19 mouse cellular contexts compared by ENCODE assay signal in the genomic region with DNA sequence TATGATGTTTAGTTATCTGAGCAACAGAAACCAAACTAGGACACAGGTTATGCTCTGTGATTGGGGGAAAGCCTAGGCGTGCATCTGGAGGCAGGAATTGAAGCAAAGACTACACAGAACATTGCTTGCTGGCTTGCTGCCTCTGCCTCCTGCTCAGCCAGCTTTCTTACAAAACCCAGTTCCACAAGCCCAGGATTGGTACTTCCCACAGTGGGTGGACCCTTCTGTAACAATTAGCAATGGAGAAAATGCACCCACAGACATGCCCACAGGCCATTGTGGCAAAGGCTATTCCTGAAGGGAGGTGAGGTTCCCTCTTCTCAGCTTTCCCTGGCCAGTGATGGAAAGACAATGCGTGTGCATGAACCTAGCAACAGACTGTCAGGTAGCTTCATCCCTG. TPM values are rescaled to one million over a fixed set of nuclear protein-coding genes. Genes with fewer than 3 reads are reported as not detected.
DNase-seq lines count a peak whose midpoint lies in the region; ATAC-seq and TF ChIP-seq lines count a peak whose summit lies in the region.
"Had no signal": no experiment of that assay in that cellular context is flagged by ENCODE, and none has a peak within 500 bp of the region (broad histone marks: within the 10 kb centered on the region; RNA-seq: fewer than 3 reads in every experiment).

No protein-coding gene starts in this region.

- TF ChIP-seq CTCF in hindbrain, postnatal 0 days (IDR thresholded peaks at IDR 0.05; ENCODE audit: low read depth), result no peak
- no peak for TF ChIP-seq CTCF in intestine, postnatal 0 days (IDR thresholded peaks at IDR 0.05; ENCODE audit: low read depth)

- H3K36me3 ChIP-seq in hindbrain, postnatal 0 days (ENCODE audit: insufficient read depth, low read length), result no peaks in the 10 kb centered on the region; the same call in 1 of the 2 replicates
- H3K36me3 ChIP-seq in hindbrain, embryonic 16.5 days (ENCODE audit: control insufficient read depth, insufficient read depth, low read length), result no peaks in the 10 kb centered on the region
- no peaks in the 10 kb centered on the region for H3K36me3 ChIP-seq in intestine, postnatal 0 days (ENCODE audit: control insufficient read depth, insufficient read depth)
- H3K36me3 ChIP-seq: forebrain, embryonic 15.5 days; G1E; heart, embryonic 12.5 days; kidney, embryonic 15.5 days; limb, embryonic 15.5 days had no signal

- no peak overlapping the region for H3K9ac ChIP-seq in hindbrain, postnatal 0 days (replicated peaks; ENCODE audit: low read length)
- H3K9ac ChIP-seq in hindbrain, embryonic 16.5 days (ENCODE audit: low read depth, low read length), result no peak overlapping the region
- H3K9ac ChIP-seq in intestine, postnatal 0 days (ENCODE audit: low read depth, low read length), result no peak overlapping the region
- H3K9ac ChIP-seq: forebrain, embryonic 15.5 days; heart, embryonic 12.5 days; kidney, embryonic 15.5 days; limb, embryonic 15.5 days had no signal

- H3K4me1 ChIP-seq in hindbrain, postnatal 0 days (ENCODE audit: insufficient read depth, low read length), result no peaks in the 10 kb centered on the region; the same call in 1 of the 2 replicates
- H3K4me1 ChIP-seq in hindbrain, embryonic 16.5 days (ENCODE audit: control insufficient read depth, insufficient read depth, low read depth, low read length), result peaks cover 3% of the 10 kb centered on the region
- H3K4me1 ChIP-seq in intestine, postnatal 0 days (replicated peaks; ENCODE audit: control insufficient read depth, insufficient read depth, low read length), result no peaks in the 10 kb centered on the region

- intact Hi-C loops in gastrocnemius, postnatal 14 days (cut with DNase I; ENCODE audit: low total_unique reads), result no loop called here

- 80% methylated on average over 2 of the region's 2 CpGs for WGBS in hindbrain, postnatal 0 days
- 86% methylated on average over 2 of the region's 2 CpGs for WGBS in hindbrain, embryonic 16.5 days
- WGBS in intestine, postnatal 0 days, result 81% methylated on average over 2 of the region's 2 CpGs

- no peak for ATAC-seq in hindbrain, postnatal 0 days
- ATAC-seq in hindbrain, embryonic 16.5 days, result no peak
- ATAC-seq in intestine, postnatal 0 days, result no peak
- ATAC-seq: forebrain, embryonic 15.5 days had no signal

- H3K27me3 ChIP-seq in hindbrain, postnatal 0 days (ENCODE audit: insufficient read depth, low read length), result no peaks in the 10 kb centered on the region
- no peaks in the 10 kb centered on the region for H3K27me3 ChIP-seq in hindbrain, embryonic 16.5 days (replicated peaks; ENCODE audit: control insufficient read depth, insufficient read depth, low read length)
- H3K27me3 ChIP-seq in intestine, postnatal 0 days (replicated peaks; ENCODE audit: control insufficient read depth, insufficient read depth, low read length), result no peaks in the 10 kb centered on the region
- H3K27me3 ChIP-seq: forebrain, embryonic 15.5 days; limb, embryonic 15.5 days had no signal

- H3K4me3 ChIP-seq in hindbrain, postnatal 0 days (ENCODE audit: low read length), result no peak overlapping the region
- H3K4me3 ChIP-seq in hindbrain, embryonic 16.5 days (ENCODE audit: low read length), result no peak overlapping the region
- no peak overlapping the region for H3K4me3 ChIP-seq in intestine, postnatal 0 days (ENCODE audit: low read depth, low read length)
- H3K4me3 ChIP-seq: erythroblast, embryonic 14.5 days; forebrain, embryonic 15.5 days; heart, embryonic 12.5 days; kidney, embryonic 15.5 days; limb, embryonic 15.5 days had no signal

- no peak overlapping the region for H3K27ac ChIP-seq in hindbrain, postnatal 0 days
- H3K27ac ChIP-seq in hindbrain, embryonic 16.5 days (ENCODE audit: low read depth, low read length), result no peak overlapping the region
- H3K27ac ChIP-seq in intestine, postnatal 0 days (ENCODE audit: low read depth, low read length), result no peak overlapping the region
- H3K27ac ChIP-seq: forebrain, embryonic 15.5 days; kidney, embryonic 15.5 days; limb, embryonic 15.5 days; macrophage had no signal

- peak; percentile 37 for DNase-seq in hindbrain, postnatal 0 days (ENCODE audit: low spot score)
- DNase-seq in adrenal gland, postnatal 25 days, result peak; percentile 5
- DNase-seq in layer of hippocampus, adult 8-10 months (ENCODE audit: low spot score in 2 of 2), result peak; percentile 65 to 69
- DNase-seq in right cerebral cortex, adult 2 months (ENCODE audit: low spot score in 2 of 2), result peak; percentile 45 to 67
- no peak for DNase-seq in T-cell, adult 2 months (ENCODE audit: low spot score)
- DNase-seq in gastrocnemius, postnatal 14 days, result no peak
- DNase-seq: cerebellum, adult 18-20 months; heart, postnatal 4 days; midbrain, embryonic 14.5 days; thymus, postnatal 4 days had no signal

- no peak overlapping the region for H3K4me2 ChIP-seq in hindbrain, postnatal 0 days (ENCODE audit: low read depth, low read length)
- no peak overlapping the region for H3K4me2 ChIP-seq in hindbrain, embryonic 16.5 days (ENCODE audit: low read length)
- no peak overlapping the region for H3K4me2 ChIP-seq in intestine, postnatal 0 days (replicated peaks; ENCODE audit: low read depth)
- H3K4me2 ChIP-seq: forebrain, embryonic 15.5 days; heart, embryonic 12.5 days; kidney, embryonic 15.5 days; limb, embryonic 15.5 days had no signal

- no peaks in the 10 kb centered on the region for H3K9me3 ChIP-seq in hindbrain, postnatal 0 days (ENCODE audit: low read length)
- no peaks in the 10 kb centered on the region for H3K9me3 ChIP-seq in hindbrain, embryonic 16.5 days (ENCODE audit: control insufficient read depth, low read length)
- no peaks in the 10 kb centered on the region for H3K9me3 ChIP-seq in intestine, postnatal 0 days (ENCODE audit: control insufficient read depth)
- H3K9me3 ChIP-seq: forebrain, embryonic 15.5 days; heart, embryonic 12.5 days; kidney, embryonic 15.5 days; limb, embryonic 15.5 days had no signal

RNA-seq across cellular contexts. Expression of a gene that starts 4.1 kb away (rescaled TPM):
- 122 and 126 TPM in 2 replicates for total RNA-seq in hindbrain, postnatal 0 days (2014; rRNA removed)
- polyA plus RNA-seq in hindbrain, postnatal 0 days (2015; fragmentation: Nextera tagmentation; extraction: Ambion mirVana), result 47.7 and 48.9 TPM in 2 replicates
- 43.4 and 50.7 TPM in 2 replicates for polyA plus RNA-seq in hindbrain, embryonic 16.5 days (2015; fragmentation: Nextera tagmentation; extraction: Ambion mirVana)
- 36.2 and 47.5 TPM in 2 replicates for total RNA-seq in adrenal gland, postnatal 25 days (2021)
- 100 to 1,000 TPM; 173 to 253 (median 207) TPM for total RNA-seq in layer of hippocampus, adult 8-10 months (2022)
- total RNA-seq in gastrocnemius, postnatal 14 days (2021), result 10 to 100 TPM; 74.1 to 86.7 TPM
- polyA plus RNA-seq in intestine, postnatal 0 days (2015; fragmentation: Nextera tagmentation; extraction: Ambion mirVana), result 5.1 and 5.5 TPM in 2 replicates

Comparison
In these comparisons a context has a peak if more than half of its experiments do, and no peak if none do; other contexts are left out.
1. DNase-seq: peak in hindbrain, postnatal 0 days (single experiment), adrenal gland, postnatal 25 days (single experiment), layer of hippocampus, adult 8-10 months (2 of 2) and right cerebral cortex, adult 2 months (2 of 2); none in T-cell, adult 2 months (single experiment) and gastrocnemius, postnatal 14 days (single experiment).